Mouse (Mus musculus) liver, embryonic 14.5 days (tissue): Measurements from ENCODE around the gene Sltm.

ENCODE experiments used
- CTCF ChIP-seq: IDR thresholded peaks from 2 replicates; pipeline ENCODE4 v1.5.1; 2016; ENCODE audit warnings: antibody characterized with exemption, low read depth, control low read depth
- EP300 ChIP-seq: IDR thresholded peaks from 2 replicates; pipeline ENCODE4 v1.6.1; 2016; ENCODE audit warnings: antibody characterized with exemption, low read depth

GRCm38 (mm10) chr9:70544831-70545230, 2.3 kb downstream of the Sltm start:
- no peak for TF ChIP-seq CTCF
- no peak for TF ChIP-seq EP300
